Mouse (Mus musculus): Measurements from ENCODE around the gene Ick.
"Not testable (repeated sequence)": the region's sequence is repeated elsewhere in the genome, so short reads cannot be mapped to it uniquely, and the experiment has no call there.

The Ick gene

GRCm38 (mm10) chr9:78108796-78109239 is at the start of gene Ick, which contains the start of gene Fbxo9:
TSS of gene Ick (plus strand) at chr9:78109192.
TSS of gene Fbxo9 (minus strand) at chr9:78109065.
- peak; percentile 98 for DNase-seq

GRCm38 (mm10) chr9:78059525-78060120 is 49.4 kb upstream of the Ick start:
- no peak for DNase-seq

GRCm38 (mm10) chr9:78062392-78062791 is 46.6 kb upstream of the Ick start:
- DNase-seq: no peak

GRCm38 (mm10) chr9:78064121-78064520 is 44.9 kb upstream of the Ick start:
- peak; percentile 27 for DNase-seq

GRCm38 (mm10) chr9:78070496-78070895 is 38.5 kb upstream of the Ick start:
- no peak for DNase-seq

GRCm38 (mm10) chr9:78071626-78072025 is 37.4 kb upstream of the Ick start:
- no peak for DNase-seq

GRCm38 (mm10) chr9:78073291-78073690 is 35.7 kb upstream of the Ick start:
- DNase-seq: not testable (repeated sequence)

GRCm38 (mm10) chr9:78073713-78074340 is 35.2 kb upstream of the Ick start:
- DNase-seq: no peak

- DNase-seq: no peak
These were observed 33.7 kb upstream of the Ick start for GRCm38 (mm10) chr9:78075256-78075655.

- DNase-seq: peak; percentile 24
These were observed 30.8 kb upstream of the Ick start for GRCm38 (mm10) chr9:78078240-78078639.

- DNase-seq: peak; percentile 50
These were observed 27.2 kb upstream of the Ick start for GRCm38 (mm10) chr9:78081835-78082234.

- no peak for DNase-seq
These were observed 24.7 kb upstream of the Ick start for GRCm38 (mm10) chr9:78084341-78084740.

GRCm38 (mm10) chr9:78085722-78086287 is 23.2 kb upstream of the Ick start:
- no peak for DNase-seq

GRCm38 (mm10) chr9:78087751-78088150 is 21.2 kb upstream of the Ick start:
- DNase-seq: no peak

- no peak for DNase-seq
These were observed 20.5 kb upstream of the Ick start for GRCm38 (mm10) chr9:78088521-78088920.

GRCm38 (mm10) chr9:78088971-78089370 is 20.0 kb upstream of the Ick start:
- no peak for DNase-seq

- DNase-seq: no peak
These were observed 19.1 kb upstream of the Ick start for GRCm38 (mm10) chr9:78089906-78090305.

GRCm38 (mm10) chr9:78090596-78090995 is 18.4 kb upstream of the Ick start:
- no peak for DNase-seq

- no peak for DNase-seq
These were observed 13.3 kb upstream of the Ick start for GRCm38 (mm10) chr9:78095686-78096085.

GRCm38 (mm10) chr9:78096376-78096775 is 12.6 kb upstream of the Ick start:
- no peak for DNase-seq

- DNase-seq: no peak
These were observed 8.0 kb upstream of the Ick start for GRCm38 (mm10) chr9:78100956-78101355.

- no peak for DNase-seq
These were observed 7.6 kb upstream of the Ick start for GRCm38 (mm10) chr9:78101431-78101830.

GRCm38 (mm10) chr9:78103965-78104560 is 4.9 kb upstream of the Ick start:
- no peak for DNase-seq

GRCm38 (mm10) chr9:78104973-78105372 is 4.0 kb upstream of the Ick start:
- peak; percentile 69 for DNase-seq

All from lung, postnatal 36 days (tissue).